Mouse (Mus musculus) heart, postnatal 0 days (tissue): ENCODE measurements around the gene Bcar3.

Experiments used
- CTCF ChIP-seq: IDR thresholded peaks from 2 replicates; pipeline ENCODE4 v1.5.1; 2016; ENCODE audit warnings: antibody characterized with exemption, control low read depth, low read depth
- EP300 ChIP-seq: IDR thresholded peaks from 2 replicates; pipeline ENCODE4 v1.6.1; 2016; ENCODE audit warnings: antibody characterized with exemption, low read depth

- TF ChIP-seq CTCF = no peak
- no peak for TF ChIP-seq EP300
Observed at GRCm38 (mm10) chr3:122512725-122513375, 218.9 kb downstream of the Bcar3 start.
